Mouse (Mus musculus): Measurements from ENCODE around the gene Rras2. TPM values are rescaled to one million over a fixed set of nuclear protein-coding genes. Genes with fewer than 3 reads are reported as not detected.

The Rras2 gene
- polyA plus RNA-seq, 1 experiment = 119 TPM

- Histone ChIP-seq H3K4me1 (ENCODE audit: control insufficient read depth, insufficient read depth, low read length) (peaks cover 12% of the 10 kb centered on the region), H3K27me3 (ENCODE audit: control insufficient read depth, insufficient read depth, low read length, poor library complexity, severe bottlenecking) (no peaks in the 10 kb centered on the region), H3K9ac (ENCODE audit: low read depth, poor library complexity, severe bottlenecking) (no peak overlapping the region), H3K9me3 (replicated peaks; ENCODE audit: control insufficient read depth, insufficient read depth, low read length, poor library complexity, severe bottlenecking) (no peaks in the 10 kb centered on the region), H3K4me3 (ENCODE audit: low read depth, low read length) (no peak overlapping the region), H3K36me3 (ENCODE audit: control insufficient read depth, insufficient read depth, low read length, poor library complexity, severe bottlenecking) (no peaks in the 10 kb centered on the region), H3K27ac (ENCODE audit: insufficient read depth, low read length) (no peak overlapping the region)
- no peak for TF ChIP-seq EP300 (IDR thresholded peaks at IDR 0.05; ENCODE audit: insufficient read depth, low read depth, low read length)
- no peak for TF ChIP-seq POLR2A (IDR thresholded peaks at IDR 0.05; ENCODE audit: insufficient read depth, low read length)
Observed at GRCm38 (mm10) chr7:114090892-114091545, 26.6 kb downstream of the Rras2 start.

GRCm38 (mm10) chr7:114090231-114090630 lies 27.4 kb downstream of the Rras2 start:
- no peak overlapping the region for H3K27ac ChIP-seq (ENCODE audit: insufficient read depth, low read length)
- H3K9me3 ChIP-seq (replicated peaks; ENCODE audit: control insufficient read depth, insufficient read depth, low read length, poor library complexity, severe bottlenecking) = no peaks in the 10 kb centered on the region
- no peak overlapping the region for H3K9ac ChIP-seq (ENCODE audit: low read depth, poor library complexity, severe bottlenecking)
- no peaks in the 10 kb centered on the region for H3K27me3 ChIP-seq (ENCODE audit: control insufficient read depth, insufficient read depth, low read length, poor library complexity, severe bottlenecking)
- H3K4me3 ChIP-seq (ENCODE audit: low read depth, low read length) = no peak overlapping the region
- no peaks in the 10 kb centered on the region for H3K36me3 ChIP-seq (ENCODE audit: control insufficient read depth, insufficient read depth, low read length, poor library complexity, severe bottlenecking)
- no peak for TF ChIP-seq EP300 (IDR thresholded peaks at IDR 0.05; ENCODE audit: insufficient read depth, low read depth, low read length)
- TF ChIP-seq POLR2A (IDR thresholded peaks at IDR 0.05; ENCODE audit: insufficient read depth, low read length) = no peak
- TF ChIP-seq CTCF (IDR thresholded peaks at IDR 0.05; ENCODE audit: low read depth, low read length) = no peak
- H3K4me1 ChIP-seq (ENCODE audit: control insufficient read depth, insufficient read depth, low read length) = peaks cover 12% of the 10 kb centered on the region

DNA sequence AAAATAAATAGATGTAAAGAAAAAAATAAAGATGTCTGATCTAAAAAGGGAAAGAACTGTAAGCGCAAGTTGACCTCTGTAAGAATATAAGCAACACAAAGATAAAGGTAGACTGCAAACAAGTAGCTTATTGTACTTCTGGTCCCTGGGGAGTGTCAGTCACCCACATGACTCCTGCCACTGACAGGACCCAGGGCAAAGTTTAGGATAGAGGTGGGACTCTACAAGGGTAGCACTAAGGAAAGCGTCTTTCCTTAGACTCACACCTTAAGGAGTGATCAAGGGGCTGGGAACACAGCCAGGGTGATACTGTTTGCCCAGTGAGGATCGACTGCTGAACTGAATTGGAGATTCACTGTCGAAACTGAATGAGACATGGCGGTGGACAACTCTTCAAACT lies 28.7 kb downstream of the Rras2 start:
- H3K36me3 ChIP-seq (ENCODE audit: control insufficient read depth, insufficient read depth, low read length, poor library complexity, severe bottlenecking) = no peaks in the 10 kb centered on the region
- no peak overlapping the region for H3K4me3 ChIP-seq (ENCODE audit: low read depth, low read length)
- no peak overlapping the region for H3K9ac ChIP-seq (ENCODE audit: low read depth, poor library complexity, severe bottlenecking)
- peaks cover 13% of the 10 kb centered on the region for H3K4me1 ChIP-seq (ENCODE audit: control insufficient read depth, insufficient read depth, low read length)
- H3K9me3 ChIP-seq (replicated peaks; ENCODE audit: control insufficient read depth, insufficient read depth, low read length, poor library complexity, severe bottlenecking) = no peaks in the 10 kb centered on the region
- no peak overlapping the region for H3K27ac ChIP-seq (ENCODE audit: insufficient read depth, low read length)
- H3K27me3 ChIP-seq (ENCODE audit: control insufficient read depth, insufficient read depth, low read length, poor library complexity, severe bottlenecking) = no peaks in the 10 kb centered on the region
- TF ChIP-seq EP300 (IDR thresholded peaks at IDR 0.05; ENCODE audit: insufficient read depth, low read depth, low read length) (no peak), CTCF (IDR thresholded peaks at IDR 0.05; ENCODE audit: low read depth, low read length) (no peak), POLR2A (IDR thresholded peaks at IDR 0.05; ENCODE audit: insufficient read depth, low read length) (no peak)

GRCm38 (mm10) chr7:114087986-114088385 lies 29.6 kb downstream of the Rras2 start:
- H3K4me1 ChIP-seq (ENCODE audit: control insufficient read depth, insufficient read depth, low read length) = peaks cover 13% of the 10 kb centered on the region
- H3K27me3 ChIP-seq (ENCODE audit: control insufficient read depth, insufficient read depth, low read length, poor library complexity, severe bottlenecking) = no peaks in the 10 kb centered on the region
- no peak overlapping the region for H3K27ac ChIP-seq (ENCODE audit: insufficient read depth, low read length)
- H3K4me3 ChIP-seq (ENCODE audit: low read depth, low read length) = no peak overlapping the region
- no peaks in the 10 kb centered on the region for H3K36me3 ChIP-seq (ENCODE audit: control insufficient read depth, insufficient read depth, low read length, poor library complexity, severe bottlenecking)
- TF ChIP-seq EP300 (IDR thresholded peaks at IDR 0.05; ENCODE audit: insufficient read depth, low read depth, low read length) (no peak), POLR2A (IDR thresholded peaks at IDR 0.05; ENCODE audit: insufficient read depth, low read length) (no peak), CTCF (IDR thresholded peaks at IDR 0.05; ENCODE audit: low read depth, low read length) (no peak)
- no peaks in the 10 kb centered on the region for H3K9me3 ChIP-seq (replicated peaks; ENCODE audit: control insufficient read depth, insufficient read depth, low read length, poor library complexity, severe bottlenecking)
- no peak overlapping the region for H3K9ac ChIP-seq (ENCODE audit: low read depth, poor library complexity, severe bottlenecking)

- H3K27me3 ChIP-seq (ENCODE audit: control insufficient read depth, insufficient read depth, low read length, poor library complexity, severe bottlenecking) = no peaks in the 10 kb centered on the region
- no peak overlapping the region for H3K9ac ChIP-seq (ENCODE audit: low read depth, poor library complexity, severe bottlenecking)
- no peak overlapping the region for H3K27ac ChIP-seq (ENCODE audit: insufficient read depth, low read length)
- H3K36me3 ChIP-seq (ENCODE audit: control insufficient read depth, insufficient read depth, low read length, poor library complexity, severe bottlenecking) = no peaks in the 10 kb centered on the region
- no peak overlapping the region for H3K4me3 ChIP-seq (ENCODE audit: low read depth, low read length)
- H3K9me3 ChIP-seq (replicated peaks; ENCODE audit: control insufficient read depth, insufficient read depth, low read length, poor library complexity, severe bottlenecking) = no peaks in the 10 kb centered on the region
- TF ChIP-seq POLR2A (IDR thresholded peaks at IDR 0.05; ENCODE audit: insufficient read depth, low read length) = no peak
- no peak for TF ChIP-seq CTCF (IDR thresholded peaks at IDR 0.05; ENCODE audit: low read depth, low read length)
- TF ChIP-seq EP300 (IDR thresholded peaks at IDR 0.05; ENCODE audit: insufficient read depth, low read depth, low read length) = no peak
- peaks cover 14% of the 10 kb centered on the region for H3K4me1 ChIP-seq (ENCODE audit: control insufficient read depth, insufficient read depth, low read length)
Observed at GRCm38 (mm10) chr7:114087341-114087740, 30.2 kb downstream of the Rras2 start.

- no peak overlapping the region for H3K4me3 ChIP-seq (ENCODE audit: low read depth, low read length)
- H3K9ac ChIP-seq (ENCODE audit: low read depth, poor library complexity, severe bottlenecking) = no peak overlapping the region
- no peaks in the 10 kb centered on the region for H3K36me3 ChIP-seq (ENCODE audit: control insufficient read depth, insufficient read depth, low read length, poor library complexity, severe bottlenecking)
- H3K4me1 ChIP-seq (ENCODE audit: control insufficient read depth, insufficient read depth, low read length) = peaks cover 14% of the 10 kb centered on the region
- H3K27ac ChIP-seq (ENCODE audit: insufficient read depth, low read length) = no peak overlapping the region
- H3K9me3 ChIP-seq (replicated peaks; ENCODE audit: control insufficient read depth, insufficient read depth, low read length, poor library complexity, severe bottlenecking) = no peaks in the 10 kb centered on the region
- H3K27me3 ChIP-seq (ENCODE audit: control insufficient read depth, insufficient read depth, low read length, poor library complexity, severe bottlenecking) = no peaks in the 10 kb centered on the region
- TF ChIP-seq EP300 (IDR thresholded peaks at IDR 0.05; ENCODE audit: insufficient read depth, low read depth, low read length) (no peak), POLR2A (IDR thresholded peaks at IDR 0.05; ENCODE audit: insufficient read depth, low read length) (no peak), CTCF (IDR thresholded peaks at IDR 0.05; ENCODE audit: low read depth, low read length) (no peak)
Observed at GRCm38 (mm10) chr7:114086021-114086710, 31.4 kb downstream of the Rras2 start.
